Mouse (Mus musculus) ES-E14 (cell line): ENCODE measurements around the gene Pla2g6.

Experiments used
- HCFC1 ChIP-seq: IDR thresholded peaks from 2 replicates; pipeline ENCODE4 v1.6.1; 2012; ENCODE audit warnings: low read length, inconsistent platforms, borderline replicate concordance; ENCODE audit not compliant: insufficient read depth
- ZNF384 ChIP-seq: IDR thresholded peaks from 2 replicates; pipeline ENCODE4 v1.6.1; 2012; ENCODE audit warnings: low read depth, low read length, inconsistent platforms

- TF ChIP-seq ZNF384 (no peak), HCFC1 (no peak)
Measured at GRCm38 (mm10) chr15:79357974-79358690, 29.9 kb upstream of the Pla2g6 start.
